Mouse (Mus musculus): ENCODE data around the gene Lrrc40. TPM values are rescaled to one million over a fixed set of nuclear protein-coding genes. Genes with fewer than 3 reads are reported as not detected.

The Lrrc40 gene
- total RNA-seq, 1 experiment = 42.5 TPM

DNA sequence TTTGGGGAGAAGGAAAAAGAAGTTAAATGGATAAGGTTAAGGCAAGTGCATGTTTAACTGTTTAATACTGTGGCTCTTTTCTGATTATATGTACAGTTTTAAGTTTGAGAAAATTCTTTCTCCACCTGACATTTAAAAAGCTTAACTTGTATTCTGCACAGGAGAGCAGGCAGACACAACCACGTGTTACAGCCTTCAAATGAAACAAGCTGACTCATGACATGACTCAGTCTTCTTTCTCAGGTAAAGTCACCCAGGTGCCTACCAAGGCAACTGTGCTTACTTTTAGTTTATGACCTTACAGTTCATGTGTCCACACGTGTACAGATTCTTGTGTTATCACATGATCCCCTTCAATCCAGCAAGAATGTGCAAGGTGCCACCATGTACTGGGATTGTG is 67.0 kb downstream of the Lrrc40 start:
- in situ Hi-C loops (cut with MboI; ENCODE audit: low sequenced_read_pairs in 2 of 2, unreplicated experiment in 2 of 2) = no loop called here
- no peaks in the 10 kb centered on the region for H3K9me3 ChIP-seq (ENCODE audit: control insufficient read depth, insufficient read depth, low read depth, low read length)

DNA sequence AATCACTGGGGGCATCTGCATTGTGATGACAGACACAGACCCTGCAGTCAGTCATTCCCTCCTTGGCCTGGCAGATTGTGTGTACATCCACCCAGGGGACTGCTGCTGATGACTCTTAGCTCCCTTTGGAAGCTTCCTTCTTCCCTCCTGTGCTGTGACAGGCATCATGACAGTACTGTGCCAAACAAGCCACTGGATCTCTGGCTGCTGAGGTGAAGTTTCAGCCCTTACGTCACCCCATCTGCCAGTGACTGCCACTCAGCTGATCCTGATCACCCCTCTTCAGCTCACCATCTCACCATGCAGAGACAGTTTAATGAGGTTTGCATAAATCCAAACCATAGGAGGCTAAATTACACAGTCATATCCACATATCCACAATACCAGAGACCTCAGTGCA is 68.8 kb downstream of the Lrrc40 start:
- H3K4me1 ChIP-seq (ENCODE audit: control insufficient read depth in 2 of 2, insufficient read depth in 2 of 2, low read length in 2 of 2, poor library complexity in 1 of 2) = no peaks in the 10 kb centered on the region
- in situ Hi-C loops (cut with MboI; ENCODE audit: low sequenced_read_pairs in 2 of 2, unreplicated experiment in 2 of 2) = no loop called here
- DNase-seq (ENCODE audit: low read depth, low spot score) = no peak
- H3K36me3 ChIP-seq (ENCODE audit: control insufficient read depth, insufficient read depth, low read length, poor library complexity, severe bottlenecking) = no peaks in the 10 kb centered on the region
- H3K4me3 ChIP-seq (ENCODE audit: insufficient read depth in 1 of 2, low read depth in 1 of 2, low read length in 2 of 2, poor library complexity in 1 of 2, severe bottlenecking in 1 of 2) = no peak overlapping the region
- no peak overlapping the region for H3K9ac ChIP-seq (ENCODE audit: insufficient read depth, low read depth, low read length, poor library complexity, severe bottlenecking)
- H3K9me3 ChIP-seq (ENCODE audit: control insufficient read depth, insufficient read depth, low read depth, low read length) = no peaks in the 10 kb centered on the region
- no peak for TF ChIP-seq MAFK (IDR thresholded peaks at IDR 0.05; ENCODE audit: insufficient read depth, low read depth, low read length)
- no peak for TF ChIP-seq CHD2 (IDR thresholded peaks at IDR 0.05; ENCODE audit: low read depth, low read length)
- no peak for TF ChIP-seq ZC3H11A (IDR thresholded peaks at IDR 0.05; ENCODE audit: borderline replicate concordance, low read depth, low read length)
- no peak for TF ChIP-seq HCFC1 (IDR thresholded peaks at IDR 0.05; ENCODE audit: borderline replicate concordance, insufficient read depth, low read length)
- no peak for TF ChIP-seq ZNF384 (IDR thresholded peaks at IDR 0.05; ENCODE audit: low read depth, low read length)
- no peak overlapping the region for H3K27ac ChIP-seq (ENCODE audit: insufficient read depth, low read depth, low read length, poor library complexity, severe bottlenecking)

More for the DNA sequence above, 67.0 kb downstream of the Lrrc40 start:
- TF ChIP-seq HCFC1 (IDR thresholded peaks at IDR 0.05; ENCODE audit: borderline replicate concordance, insufficient read depth, low read length) (no peak), MAFK (IDR thresholded peaks at IDR 0.05; ENCODE audit: insufficient read depth, low read depth, low read length) (no peak), ZC3H11A (IDR thresholded peaks at IDR 0.05; ENCODE audit: borderline replicate concordance, low read depth, low read length) (no peak), CHD2 (IDR thresholded peaks at IDR 0.05; ENCODE audit: low read depth, low read length) (no peak), ZNF384 (IDR thresholded peaks at IDR 0.05; ENCODE audit: low read depth, low read length) (no peak)
- DNase-seq (ENCODE audit: low read depth, low spot score) = no peak
- Histone ChIP-seq H3K9ac (ENCODE audit: insufficient read depth, low read depth, low read length, poor library complexity, severe bottlenecking) (no peak overlapping the region), H3K4me3 (ENCODE audit: insufficient read depth in 1 of 2, low read depth in 1 of 2, low read length in 2 of 2, poor library complexity in 1 of 2, severe bottlenecking in 1 of 2) (no peak overlapping the region), H3K4me1 (ENCODE audit: control insufficient read depth in 2 of 2, insufficient read depth in 2 of 2, low read length in 2 of 2, poor library complexity in 1 of 2) (no peaks in the 10 kb centered on the region), H3K27ac (ENCODE audit: insufficient read depth, low read depth, low read length, poor library complexity, severe bottlenecking) (no peak overlapping the region), H3K36me3 (ENCODE audit: control insufficient read depth, insufficient read depth, low read length, poor library complexity, severe bottlenecking) (no peaks in the 10 kb centered on the region)

Other genes with a start within 250 kb of the Lrrc40 start
- 70.7 and 76.0 TPM in 2 replicates for gene Cth, start 111.6 kb upstream of the Lrrc40 start, total RNA-seq (2012; rRNA removed)
- gene Ankrd13c, start 89.4 kb upstream of the Lrrc40 start, total RNA-seq (2012; rRNA removed) = 26.1 and 33.7 TPM in 2 replicates
- 169 and 172 TPM in 2 replicates for gene Srsf11, start within 50 bp of the Lrrc40 start, total RNA-seq (2012; rRNA removed)